Mouse (Mus musculus) induced T-regulatory cell, adult 2 months (primary cell): ENCODE measurements around the gene Ust.

Experiments used
- DNase-seq: peaks from one replicate; pipeline ENCODE4 v3.0.0-alpha.2; 2012; ENCODE audit warnings: low read depth

Ust gene

GRCm38 (mm10) chr10:8174697-8175096, 343.9 kb downstream of the Ust start:
- no peak for DNase-seq

GRCm38 (mm10) chr10:8174230-8174629, 344.4 kb downstream of the Ust start:
- no peak for DNase-seq

GRCm38 (mm10) chr10:8173032-8173431, 345.6 kb downstream of the Ust start:
- no peak for DNase-seq

- no peak for DNase-seq
Observed at GRCm38 (mm10) chr10:8171556-8171955, 347.1 kb downstream of the Ust start.
